Mouse (Mus musculus): Measurements from ENCODE around the gene Npcd. TPM values are rescaled to one million over a fixed set of nuclear protein-coding genes. Genes with fewer than 3 reads are reported as not detected.
A peak's percentile ranks its signal among the peaks of the same experiment; 100 is the strongest.

The Npcd gene
- polyA plus RNA-seq, 1 experiment, result 3.0 TPM

- no peak overlapping the region for H3K27ac ChIP-seq (ENCODE audit: insufficient read depth, low read length)
Observed at GRCm38 (mm10) chr15:79752742-79753419, 81.2 kb downstream of the Npcd start.

GRCm38 (mm10) chr15:79751772-79752171 is 82.3 kb downstream of the Npcd start:
- Histone ChIP-seq H3K4me3 (ENCODE audit: insufficient read depth, low read length) (no peak overlapping the region), H3K4me1 (ENCODE audit: control insufficient read depth, insufficient read depth, low read length) (peaks cover 9% of the 10 kb centered on the region), H3K27ac (ENCODE audit: insufficient read depth, low read length) (no peak overlapping the region)
- TF ChIP-seq POLR2A (IDR thresholded peaks at IDR 0.05; ENCODE audit: extremely low read depth, insufficient read depth, low read length), result no peak
- TF ChIP-seq CTCF (IDR thresholded peaks at IDR 0.05; ENCODE audit: extremely low read depth, insufficient read depth, low read length), result no peak

More at GRCm38 (mm10) chr15:79752742-79753419, 81.2 kb downstream of the Npcd start:
- peaks cover 11% of the 10 kb centered on the region for H3K4me1 ChIP-seq (ENCODE audit: control insufficient read depth, insufficient read depth, low read length)
- TF ChIP-seq CTCF (IDR thresholded peaks at IDR 0.05; ENCODE audit: extremely low read depth, insufficient read depth, low read length) (peak; percentile 94), POLR2A (IDR thresholded peaks at IDR 0.05; ENCODE audit: extremely low read depth, insufficient read depth, low read length) (no peak)
- H3K4me3 ChIP-seq (ENCODE audit: insufficient read depth, low read length), result no peak overlapping the region

- Histone ChIP-seq H3K4me1 (ENCODE audit: control insufficient read depth, insufficient read depth, low read length) (no peaks in the 10 kb centered on the region), H3K4me3 (ENCODE audit: insufficient read depth, low read length) (no peak overlapping the region), H3K27ac (ENCODE audit: insufficient read depth, low read length) (no peak overlapping the region)
- TF ChIP-seq CTCF (IDR thresholded peaks at IDR 0.05; ENCODE audit: extremely low read depth, insufficient read depth, low read length) (no peak), POLR2A (IDR thresholded peaks at IDR 0.05; ENCODE audit: extremely low read depth, insufficient read depth, low read length) (no peak)
Observed at GRCm38 (mm10) chr15:79750266-79750665, 83.8 kb downstream of the Npcd start.

GRCm38 (mm10) chr15:79749162-79749561 is 84.9 kb downstream of the Npcd start:
- Histone ChIP-seq H3K27ac (ENCODE audit: insufficient read depth, low read length) (no peak overlapping the region), H3K4me1 (ENCODE audit: control insufficient read depth, insufficient read depth, low read length) (no peaks in the 10 kb centered on the region), H3K4me3 (ENCODE audit: insufficient read depth, low read length) (no peak overlapping the region)
- no peak for TF ChIP-seq CTCF (IDR thresholded peaks at IDR 0.05; ENCODE audit: extremely low read depth, insufficient read depth, low read length)
- TF ChIP-seq POLR2A (IDR thresholded peaks at IDR 0.05; ENCODE audit: extremely low read depth, insufficient read depth, low read length), result no peak

- Histone ChIP-seq H3K4me1 (ENCODE audit: control insufficient read depth, insufficient read depth, low read length) (no peaks in the 10 kb centered on the region), H3K4me3 (ENCODE audit: insufficient read depth, low read length) (no peak overlapping the region), H3K27ac (ENCODE audit: insufficient read depth, low read length) (no peak overlapping the region)
- TF ChIP-seq POLR2A (IDR thresholded peaks at IDR 0.05; ENCODE audit: extremely low read depth, insufficient read depth, low read length) (no peak), CTCF (IDR thresholded peaks at IDR 0.05; ENCODE audit: extremely low read depth, insufficient read depth, low read length) (peak; percentile 24; the same call in 1 of the 2 replicates)
Observed at GRCm38 (mm10) chr15:79747998-79748397, 86.0 kb downstream of the Npcd start.

GRCm38 (mm10) chr15:79745883-79746282 is 88.2 kb downstream of the Npcd start:
- H3K27ac ChIP-seq (ENCODE audit: insufficient read depth, low read length), result no peak overlapping the region
- no peak for TF ChIP-seq CTCF (IDR thresholded peaks at IDR 0.05; ENCODE audit: extremely low read depth, insufficient read depth, low read length)
- TF ChIP-seq POLR2A (IDR thresholded peaks at IDR 0.05; ENCODE audit: extremely low read depth, insufficient read depth, low read length), result no peak
- no peak overlapping the region for H3K4me3 ChIP-seq (ENCODE audit: insufficient read depth, low read length)
- H3K4me1 ChIP-seq (ENCODE audit: control insufficient read depth, insufficient read depth, low read length), result peaks cover 3% of the 10 kb centered on the region

GRCm38 (mm10) chr15:79745312-79745711 is 88.7 kb downstream of the Npcd start:
- no peak overlapping the region for H3K27ac ChIP-seq (ENCODE audit: insufficient read depth, low read length)
- no peak overlapping the region for H3K4me3 ChIP-seq (ENCODE audit: insufficient read depth, low read length)
- peaks cover 3% of the 10 kb centered on the region for H3K4me1 ChIP-seq (ENCODE audit: control insufficient read depth, insufficient read depth, low read length)
- TF ChIP-seq CTCF (IDR thresholded peaks at IDR 0.05; ENCODE audit: extremely low read depth, insufficient read depth, low read length), result no peak
- no peak for TF ChIP-seq POLR2A (IDR thresholded peaks at IDR 0.05; ENCODE audit: extremely low read depth, insufficient read depth, low read length)

- Histone ChIP-seq H3K4me3 (ENCODE audit: insufficient read depth, low read length) (no peak overlapping the region), H3K27ac (ENCODE audit: insufficient read depth, low read length) (no peak overlapping the region), H3K4me1 (ENCODE audit: control insufficient read depth, insufficient read depth, low read length) (peaks cover 3% of the 10 kb centered on the region)
- TF ChIP-seq CTCF (IDR thresholded peaks at IDR 0.05; ENCODE audit: extremely low read depth, insufficient read depth, low read length) (no peak), POLR2A (IDR thresholded peaks at IDR 0.05; ENCODE audit: extremely low read depth, insufficient read depth, low read length) (no peak)
Observed at GRCm38 (mm10) chr15:79744742-79745141, 89.3 kb downstream of the Npcd start.

GRCm38 (mm10) chr15:79744001-79744400 is 90.0 kb downstream of the Npcd start:
- H3K4me1 ChIP-seq (ENCODE audit: control insufficient read depth, insufficient read depth, low read length), result peaks cover 5% of the 10 kb centered on the region
- no peak overlapping the region for H3K4me3 ChIP-seq (ENCODE audit: insufficient read depth, low read length)
- no peak for TF ChIP-seq POLR2A (IDR thresholded peaks at IDR 0.05; ENCODE audit: extremely low read depth, insufficient read depth, low read length)
- no peak for TF ChIP-seq CTCF (IDR thresholded peaks at IDR 0.05; ENCODE audit: extremely low read depth, insufficient read depth, low read length)

GRCm38 (mm10) chr15:79742706-79743023 is 91.4 kb downstream of the Npcd start:
- no peak for TF ChIP-seq CTCF (IDR thresholded peaks at IDR 0.05; ENCODE audit: extremely low read depth, insufficient read depth, low read length)
- no peak for TF ChIP-seq POLR2A (IDR thresholded peaks at IDR 0.05; ENCODE audit: extremely low read depth, insufficient read depth, low read length)
- no peak overlapping the region for H3K27ac ChIP-seq (ENCODE audit: insufficient read depth, low read length)
- H3K4me1 ChIP-seq (ENCODE audit: control insufficient read depth, insufficient read depth, low read length), result peaks cover 5% of the 10 kb centered on the region
- H3K4me3 ChIP-seq (ENCODE audit: insufficient read depth, low read length), result peak overlapping the region; percentile 55

More at GRCm38 (mm10) chr15:79744001-79744400, 90.0 kb downstream of the Npcd start:
- no peak overlapping the region for H3K27ac ChIP-seq (ENCODE audit: insufficient read depth, low read length)

All from cortical plate, adult 2 months (tissue).